Mouse (Mus musculus) C2C12 (cell line): ENCODE data around the gene Tbc1d30.

Experiments used
- CTCF ChIP-seq: IDR thresholded peaks from one replicate; pipeline ENCODE4 v1.5.1; 2011; ENCODE audit not compliant: control insufficient read depth, insufficient read depth, insufficient read length
- MAX ChIP-seq: IDR thresholded peaks from one replicate; pipeline ENCODE4 v1.6.1; 2011; ENCODE audit warnings: mild to moderate bottlenecking, control low read depth

GRCm38 (mm10) chr10:121329586-121329985, 21.5 kb downstream of the Tbc1d30 start:
- no peak for TF ChIP-seq CTCF
- no peak for TF ChIP-seq MAX
